Mouse (Mus musculus) myocyte (in vitro differentiated cells): ENCODE results near the gene Wdr25.

Experiments used
- POLR2A ChIP-seq: IDR thresholded peaks from one replicate; pipeline ENCODE4 v1.6.1; 2011; ENCODE audit warnings: low read depth, mild to moderate bottlenecking, control low read depth, moderate library complexity; ENCODE audit not compliant: insufficient read length
- POLR2AphosphoS2 ChIP-seq: IDR thresholded peaks from one replicate; pipeline ENCODE4 v1.6.1; 2011; ENCODE audit warnings: low read depth, control low read depth; ENCODE audit not compliant: insufficient read length
- SRF ChIP-seq: IDR thresholded peaks from one replicate; pipeline ENCODE4 v1.6.1; 2011; ENCODE audit warnings: low read depth; ENCODE audit not compliant: control insufficient read depth, insufficient read length

GRCm38 (mm10) chr12:108881192-108881591, 12.2 kb upstream of the Wdr25 start:
- TF ChIP-seq SRF (no peak), POLR2A (no peak), POLR2AphosphoS2 (no peak)
